Comparison of ENCODE assay signal across 9 mouse cellular contexts in the genomic region with DNA sequence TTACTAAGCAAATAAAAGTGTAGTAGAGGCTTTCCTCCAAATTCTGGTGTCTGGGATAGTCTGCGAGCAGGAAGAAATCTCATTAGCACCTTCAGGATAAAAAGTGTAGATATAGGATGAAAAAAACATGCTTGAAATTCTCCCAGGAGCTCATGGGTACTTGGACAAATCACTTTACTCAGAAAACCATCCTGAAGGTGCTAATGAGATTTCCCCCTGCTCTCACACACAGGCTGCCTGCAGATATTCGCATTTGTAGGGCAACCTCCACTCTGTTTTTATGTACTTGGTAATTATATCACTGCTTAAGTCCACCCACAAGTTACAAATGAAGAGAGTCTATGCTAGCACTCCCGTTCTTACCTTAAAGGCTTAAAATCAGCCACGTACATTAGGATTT.
"Had no signal": no experiment of that assay in that cellular context is flagged by ENCODE, and none has a peak within 500 bp of the region (broad histone marks: within the 10 kb centered on the region; RNA-seq: fewer than 3 reads in every experiment).

No protein-coding gene starts in this region.

- DNase-seq: liver, postnatal 0 days; lung, adult 2 months; lung, postnatal 14 days; thymus, adult 18-20 months; thymus, postnatal 14 days; thymus, postnatal 36 days had no signal

- ATAC-seq: liver, postnatal 0 days; lung, postnatal 0 days; midbrain, embryonic 13.5 days; midbrain, embryonic 15.5 days had no signal
